Mouse (Mus musculus) left cerebral cortex, adult 11 months (tissue): ENCODE results near the gene Gm5148.
A peak's percentile ranks its signal among the peaks of the same experiment; 100 is the strongest.

Experiments
- DNase-seq: peaks from one replicate; pipeline ENCODE4 v3.0.0; 2022; ENCODE audit warnings: low spot score

The Gm5148 gene

GRCm38 (mm10) chr3:37687158-37687980 is 36.9 kb downstream of the Gm5148 start:
- peak; percentile 37 for DNase-seq

GRCm38 (mm10) chr3:37686751-37687150 is 37.5 kb downstream of the Gm5148 start:
- DNase-seq = no peak

GRCm38 (mm10) chr3:37686219-37686618 is 38.1 kb downstream of the Gm5148 start:
- no peak for DNase-seq

- DNase-seq = no peak
Observed at GRCm38 (mm10) chr3:37676291-37676690, 48.0 kb downstream of the Gm5148 start.

- DNase-seq = no peak
Observed at GRCm38 (mm10) chr3:37675056-37675525, 49.2 kb downstream of the Gm5148 start.

GRCm38 (mm10) chr3:37673513-37674261 is 50.6 kb downstream of the Gm5148 start:
- no peak for DNase-seq

GRCm38 (mm10) chr3:37672266-37673040 is 51.8 kb downstream of the Gm5148 start:
- no peak for DNase-seq

- no peak for DNase-seq
Observed at GRCm38 (mm10) chr3:37669100-37669499, 55.2 kb downstream of the Gm5148 start.

- DNase-seq = no peak
Observed at GRCm38 (mm10) chr3:37668652-37669051, 55.6 kb downstream of the Gm5148 start.

GRCm38 (mm10) chr3:37667736-37668135 is 56.6 kb downstream of the Gm5148 start:
- DNase-seq = no peak

- no peak for DNase-seq
Observed at GRCm38 (mm10) chr3:37667119-37667467, 57.2 kb downstream of the Gm5148 start.

GRCm38 (mm10) chr3:37666291-37667118 is 57.8 kb downstream of the Gm5148 start:
- no peak for DNase-seq
